Mouse (Mus musculus) T-cell, adult 66 days (primary cell): ENCODE measurements around the gene Vmn1r120. TPM values are rescaled to one million over a fixed set of nuclear protein-coding genes. Genes with fewer than 3 reads are reported as not detected.

Source experiments
- total RNA-seq, 2 experiments: library from RNA; stranded (reverse); gene quantifications; 3 replicates in 1 of 2; 4 replicates in 1 of 2; pipeline ENCODE4 v1.2.4; 2023

The Vmn1r120 gene
- not detected for total RNA-seq

DNA sequence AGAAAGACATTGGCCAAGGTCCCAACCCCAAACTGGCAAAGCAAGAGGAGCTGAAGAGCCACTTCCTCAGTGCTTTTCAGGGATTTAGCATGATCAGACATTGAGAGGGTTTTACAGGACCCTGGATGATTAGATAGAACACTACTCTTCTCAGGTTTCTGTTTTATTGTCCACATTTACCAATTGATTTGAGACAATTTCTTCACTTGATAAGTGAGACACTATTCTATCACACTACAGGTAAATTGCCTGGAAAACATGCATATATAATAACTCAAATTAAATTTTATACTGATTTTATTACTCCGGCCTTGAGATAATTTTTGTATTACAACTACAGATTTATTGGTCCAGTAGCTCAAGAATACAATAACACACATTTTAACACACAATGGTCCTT, at the start of gene Vmn1r120:
Vmn1r120 (minus strand) TSS at position 101 of the 400 bp plus-strand sequence.

DNA sequence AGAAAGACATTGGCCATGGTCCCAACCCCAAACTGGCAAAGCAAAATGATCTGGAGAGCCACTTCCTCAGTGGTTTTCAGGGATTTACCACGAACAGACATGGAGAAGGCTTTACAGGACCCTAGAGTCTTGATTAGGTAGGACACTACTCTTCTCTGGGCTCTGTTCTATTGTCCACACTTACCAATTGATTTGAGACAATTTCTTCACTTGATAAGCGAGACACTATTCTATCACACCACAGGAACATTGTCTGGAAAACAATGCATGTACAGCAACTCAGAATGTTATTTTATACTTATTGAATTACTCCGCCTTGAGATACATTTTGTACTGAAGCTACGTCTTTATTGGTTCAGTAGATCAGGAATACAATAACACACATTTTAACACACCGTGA, 44.8 kb upstream of the Vmn1r120 start, which contains the start of gene Vmn1r121:
Vmn1r121 (minus strand) TSS at position 101 of the 400 bp plus-strand sequence.

DNA sequence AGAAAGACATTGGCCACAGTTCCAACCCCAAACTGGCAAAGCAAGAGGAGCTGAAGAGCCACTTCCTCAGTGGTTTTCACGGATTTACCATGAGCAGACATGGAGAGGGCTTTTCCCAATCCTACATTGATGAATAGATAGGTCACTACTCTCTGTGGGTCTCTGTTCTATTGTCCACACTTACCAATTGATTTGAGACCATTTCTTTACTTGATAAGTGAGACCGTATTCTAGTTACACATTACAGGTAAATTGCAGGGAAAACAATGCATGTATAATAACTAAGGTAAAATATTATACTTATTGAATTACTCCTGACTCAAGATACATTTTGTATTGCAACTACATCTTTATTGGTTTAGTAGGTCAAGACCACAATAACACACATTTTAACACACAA, 41.2 kb downstream of the Vmn1r120 start, which contains the start of gene Vmn1r119:
Vmn1r119 (minus strand) TSS at position 101 of the 400 bp plus-strand sequence.

Other genes with a start within 250 kb of the Vmn1r120 start
- not detected for gene Vmn1r114, start 241.6 kb downstream of the Vmn1r120 start, total RNA-seq
- not detected for gene Vmn1r115, start 208.8 kb downstream of the Vmn1r120 start, total RNA-seq
- gene Vmn1r116, start 181.5 kb downstream of the Vmn1r120 start, total RNA-seq: not detected
- not detected for gene Vmn1r117, start 169.7 kb downstream of the Vmn1r120 start, total RNA-seq
- not detected for gene Vmn1r118, start 141.4 kb downstream of the Vmn1r120 start, total RNA-seq
- gene Vmn1r119, start 41.3 kb downstream of the Vmn1r120 start, total RNA-seq: not detected
- not detected for gene Vmn1r121, start 44.7 kb upstream of the Vmn1r120 start, total RNA-seq
- gene Vmn1r122, start 80.3 kb upstream of the Vmn1r120 start, total RNA-seq: not detected
- not detected for gene Vmn1r123, start 108.4 kb upstream of the Vmn1r120 start, total RNA-seq
- not detected for gene Gm5157, start 136.6 kb upstream of the Vmn1r120 start, total RNA-seq
- gene Vmn1r124, start 206.8 kb upstream of the Vmn1r120 start, total RNA-seq: not detected
- gene Vmn1r125, start 218.4 kb upstream of the Vmn1r120 start, total RNA-seq: not detected
- not detected for gene Vmn1r126, start 247.7 kb upstream of the Vmn1r120 start, total RNA-seq